Mouse (Mus musculus): Measurements from ENCODE around the gene Tmco5. TPM values are rescaled to one million over a fixed set of nuclear protein-coding genes. Genes with fewer than 3 reads are reported as not detected.

Gene Tmco5
- not detected in 2 replicates for polyA plus RNA-seq (2015; fragmentation: Nextera tagmentation; extraction: Ambion mirVana)

DNA sequence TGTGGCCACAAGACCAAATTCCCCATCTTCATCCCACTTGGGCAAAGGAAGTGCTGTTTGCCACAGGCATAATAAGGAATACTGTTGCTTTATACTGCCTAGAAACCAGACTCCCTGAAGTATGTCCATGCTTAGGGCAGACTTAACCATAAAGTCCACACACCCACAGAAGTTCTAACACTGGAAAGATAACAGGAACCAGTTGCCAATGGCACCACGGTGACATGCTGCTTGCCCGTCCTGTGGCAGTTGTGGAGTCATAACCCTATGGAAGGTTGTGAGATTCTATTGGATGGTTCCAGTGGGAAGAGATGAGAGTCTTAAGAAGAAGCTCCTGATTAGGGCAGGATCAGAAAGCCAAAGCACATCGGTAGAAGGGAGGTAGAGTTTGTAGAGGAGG lies at the start of gene Tmco5:
Tmco5 (plus strand) TSS at position 301 of the 400 bp plus-strand sequence.
- no peak within 1 kb of the TSS for H3K27ac ChIP-seq (ENCODE audit: low read length)
- WGBS = 86% methylated on average over 3 of the region's 3 CpGs

DNA sequence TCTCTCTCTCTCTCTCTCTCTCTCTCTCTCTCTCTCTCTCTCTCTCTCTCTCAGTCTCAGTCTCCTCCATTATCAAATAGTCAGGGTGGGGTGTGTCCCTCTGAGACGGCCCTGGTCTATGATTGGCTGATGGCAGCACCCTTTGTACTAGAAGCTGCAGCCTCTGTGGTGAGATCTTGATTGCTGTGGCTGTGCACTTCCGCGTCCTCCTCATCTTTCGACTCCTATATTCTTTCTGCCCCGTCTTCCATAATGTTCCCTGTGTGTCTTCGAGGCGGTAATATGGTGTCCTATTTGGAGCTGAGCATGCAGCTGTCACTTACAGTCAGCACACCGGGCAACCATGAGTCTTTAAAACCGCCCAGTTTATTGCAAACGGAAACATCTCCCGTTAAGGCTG lies 46.6 kb upstream of the Tmco5 start:
- Histone ChIP-seq H3K9me3 (ENCODE audit: low read length) (no peaks in the 10 kb centered on the region), H3K4me2 (replicated peaks; ENCODE audit: low read depth, low read length) (no peak overlapping the region), H3K27ac (ENCODE audit: low read length) (no peak overlapping the region), H3K4me3 (ENCODE audit: low read depth, low read length) (no peak overlapping the region), H3K27me3 (replicated peaks; ENCODE audit: insufficient read depth, low read length) (no peaks in the 10 kb centered on the region), H3K9ac (replicated peaks; ENCODE audit: low read depth) (no peak overlapping the region), H3K4me1 (ENCODE audit: insufficient read depth, low read depth, low read length) (no peaks in the 10 kb centered on the region), H3K36me3 (ENCODE audit: insufficient read depth, low read length) (no peaks in the 10 kb centered on the region)
- ATAC-seq = no peak
- DNase-seq (ENCODE audit: low spot score) = no peak
- no peak for TF ChIP-seq EP300 (IDR thresholded peaks at IDR 0.05)
- TF ChIP-seq CTCF (IDR thresholded peaks at IDR 0.05) = no peak
- WGBS = 45% methylated on average over 11 of the region's 11 CpGs

More for the DNA sequence above, at the start of gene Tmco5:
- Histone ChIP-seq H3K9me3 (ENCODE audit: low read length) (no peaks in the 10 kb centered on the region), H3K9ac (replicated peaks; ENCODE audit: low read depth) (no peak within 1 kb of the TSS), H3K4me1 (ENCODE audit: insufficient read depth, low read depth, low read length) (no peaks in the 10 kb centered on the region), H3K4me2 (replicated peaks; ENCODE audit: low read depth, low read length) (no peak within 1 kb of the TSS), H3K4me3 (ENCODE audit: low read depth, low read length) (no peak within 1 kb of the TSS), H3K27me3 (replicated peaks; ENCODE audit: insufficient read depth, low read length) (no peaks in the 10 kb centered on the region), H3K36me3 (ENCODE audit: insufficient read depth, low read length) (no peaks in the 10 kb centered on the region)
- DNase-seq (ENCODE audit: low spot score) = no peak
- TF ChIP-seq EP300 (IDR thresholded peaks at IDR 0.05) (no peak), CTCF (IDR thresholded peaks at IDR 0.05) (no peak)
- no peak for ATAC-seq

DNA sequence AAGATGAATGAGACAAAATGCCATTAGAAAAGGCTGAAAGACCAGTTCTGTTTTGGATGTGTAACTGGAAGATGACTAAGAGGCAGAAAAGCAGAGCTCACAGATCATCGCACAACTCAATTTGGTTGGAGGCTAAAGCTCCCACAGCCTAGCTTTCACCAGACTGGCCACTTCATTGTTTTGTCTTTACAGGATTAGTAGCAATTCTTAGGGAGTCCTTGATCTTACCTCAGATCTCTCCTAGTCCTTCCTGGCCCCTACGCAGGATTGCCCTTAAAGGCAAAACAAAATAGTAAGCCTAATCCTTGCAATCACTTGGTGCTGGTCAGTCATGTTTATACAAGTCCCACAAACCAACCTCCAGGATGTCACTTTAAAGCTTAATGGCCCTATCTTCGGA lies 40.7 kb upstream of the Tmco5 start:
- WGBS = 54% methylated on average over 3 of the region's 3 CpGs
- H3K9me3 ChIP-seq (ENCODE audit: low read length) = no peaks in the 10 kb centered on the region
- H3K36me3 ChIP-seq (ENCODE audit: insufficient read depth, low read length) = no peaks in the 10 kb centered on the region
- H3K4me2 ChIP-seq (replicated peaks; ENCODE audit: low read depth, low read length) = no peak overlapping the region
- TF ChIP-seq EP300 (IDR thresholded peaks at IDR 0.05) (no peak), CTCF (IDR thresholded peaks at IDR 0.05) (no peak)
- no peak overlapping the region for H3K27ac ChIP-seq (ENCODE audit: low read length)
- H3K9ac ChIP-seq (replicated peaks; ENCODE audit: low read depth) = no peak overlapping the region
- H3K4me1 ChIP-seq (ENCODE audit: insufficient read depth, low read depth, low read length) = no peaks in the 10 kb centered on the region
- no peaks in the 10 kb centered on the region for H3K27me3 ChIP-seq (replicated peaks; ENCODE audit: insufficient read depth, low read length)
- ATAC-seq (no peak), DNase-seq (ENCODE audit: low spot score) (no peak)
- no peak overlapping the region for H3K4me3 ChIP-seq (ENCODE audit: low read depth, low read length)

DNA sequence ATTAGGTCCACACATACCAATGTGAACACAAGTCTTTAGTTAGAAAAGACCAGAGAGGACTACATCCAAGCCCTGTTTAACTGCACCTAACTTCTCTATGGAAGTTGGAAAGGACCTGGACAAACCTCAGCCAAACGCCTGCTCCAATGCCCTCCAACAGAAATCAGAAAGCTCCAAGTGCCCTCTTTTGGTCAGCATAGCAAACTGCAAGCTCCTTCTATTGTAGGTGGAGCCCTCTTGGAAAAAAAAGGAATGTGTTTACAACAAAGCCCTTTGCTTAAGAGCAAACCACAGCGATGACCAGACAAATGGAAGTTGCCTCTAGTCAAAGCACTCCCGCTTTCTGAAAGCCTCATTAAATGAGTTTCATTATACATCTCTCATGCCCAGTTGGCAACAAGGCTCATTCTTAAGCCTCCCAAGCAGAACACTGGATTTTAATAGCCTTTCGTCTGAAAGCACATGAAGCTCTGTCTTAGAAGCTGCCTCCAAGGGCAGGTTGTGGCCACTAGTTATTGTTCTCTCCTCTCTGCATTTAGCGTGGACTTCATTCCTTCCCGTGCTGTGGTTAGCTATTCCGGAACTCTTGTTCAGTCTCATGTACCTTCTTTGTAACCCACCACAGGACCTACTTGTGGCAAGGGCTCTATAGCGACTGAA lies 39.8 kb upstream of the Tmco5 start:
- Histone ChIP-seq H3K9me3 (ENCODE audit: low read length) (no peaks in the 10 kb centered on the region), H3K4me1 (ENCODE audit: insufficient read depth, low read depth, low read length) (no peaks in the 10 kb centered on the region), H3K27me3 (replicated peaks; ENCODE audit: insufficient read depth, low read length) (no peaks in the 10 kb centered on the region), H3K27ac (ENCODE audit: low read length) (no peak overlapping the region), H3K4me3 (ENCODE audit: low read depth, low read length) (no peak overlapping the region), H3K9ac (replicated peaks; ENCODE audit: low read depth) (no peak overlapping the region), H3K4me2 (replicated peaks; ENCODE audit: low read depth, low read length) (no peak overlapping the region), H3K36me3 (ENCODE audit: insufficient read depth, low read length) (no peaks in the 10 kb centered on the region)
- 47% methylated on average over 8 of the region's 8 CpGs for WGBS
- DNase-seq (ENCODE audit: low spot score) = peak; percentile 88
- no peak for TF ChIP-seq EP300 (IDR thresholded peaks at IDR 0.05)
- TF ChIP-seq CTCF (IDR thresholded peaks at IDR 0.05) = peak; percentile 81
- peak; percentile 57 for ATAC-seq

DNA sequence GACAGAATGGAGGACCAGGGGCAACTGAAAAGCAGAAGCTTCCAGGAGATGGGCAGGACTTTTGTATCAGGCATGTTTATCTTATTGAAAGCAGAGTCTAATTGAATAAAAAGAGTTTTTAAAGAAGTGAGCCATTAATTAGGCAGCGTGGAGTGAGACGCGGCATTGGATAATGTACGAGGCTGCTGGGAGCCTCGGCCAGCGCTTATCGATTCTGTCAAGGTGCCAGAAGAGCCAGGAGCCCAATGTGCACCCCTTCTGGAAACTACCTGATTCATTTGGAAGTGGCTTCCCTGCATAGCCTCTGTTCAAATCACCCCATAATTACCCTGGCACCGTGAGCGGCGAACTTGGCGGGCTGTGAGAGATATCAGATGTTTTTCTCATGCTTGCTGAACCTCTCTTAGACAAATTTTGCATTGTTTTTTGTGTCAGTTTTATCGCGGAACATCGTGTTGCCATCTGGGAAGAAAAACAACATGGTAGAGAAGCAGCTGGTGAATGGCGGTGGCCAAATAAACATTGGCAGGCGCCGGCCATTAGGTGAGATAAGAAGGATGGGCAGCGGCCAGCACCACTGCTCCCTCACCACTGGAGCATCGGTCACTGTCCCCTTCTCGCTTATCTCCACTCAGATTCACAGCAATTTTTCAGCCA lies 28.4 kb upstream of the Tmco5 start:
- Histone ChIP-seq H3K27ac (ENCODE audit: low read length) (no peak overlapping the region), H3K4me2 (replicated peaks; ENCODE audit: low read depth, low read length) (peak overlapping the region; percentile 35), H3K4me3 (ENCODE audit: low read depth, low read length) (0 out of 2 replicates have a peak overlapping the region, but pooled peaks have one; percentile 5), H3K27me3 (replicated peaks; ENCODE audit: insufficient read depth, low read length) (no peaks in the 10 kb centered on the region), H3K36me3 (ENCODE audit: insufficient read depth, low read length) (no peaks in the 10 kb centered on the region), H3K9me3 (ENCODE audit: low read length) (no peaks in the 10 kb centered on the region), H3K4me1 (ENCODE audit: insufficient read depth, low read depth, low read length) (no peaks in the 10 kb centered on the region), H3K9ac (replicated peaks; ENCODE audit: low read depth) (no peak overlapping the region)
- ATAC-seq (no peak), DNase-seq (ENCODE audit: low spot score) (no peak)
- TF ChIP-seq CTCF (IDR thresholded peaks at IDR 0.05) (no peak), EP300 (IDR thresholded peaks at IDR 0.05) (no peak)
- 40% methylated on average over 20 of the region's 20 CpGs for WGBS

DNA sequence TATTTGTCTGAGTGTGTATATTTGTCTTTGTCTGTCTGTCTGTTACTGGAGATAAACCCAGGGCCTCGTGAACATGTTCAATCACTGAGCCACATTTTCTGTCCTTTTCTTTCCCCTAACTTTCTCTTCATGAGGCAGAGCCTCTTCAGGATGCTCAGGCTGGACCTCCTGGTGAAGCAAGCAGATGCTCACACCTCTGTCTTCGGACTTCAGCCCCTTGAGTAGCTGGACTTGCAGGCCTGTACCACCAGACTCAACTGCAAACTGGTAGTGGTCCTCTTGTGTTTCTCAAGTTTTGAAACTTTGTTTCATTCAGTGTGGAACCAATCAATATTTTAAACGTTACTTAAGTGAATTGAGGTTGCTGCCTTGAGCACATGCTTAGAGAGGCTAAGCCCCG lies 27.1 kb upstream of the Tmco5 start:
- ATAC-seq (no peak), DNase-seq (ENCODE audit: low spot score) (no peak)
- H3K27ac ChIP-seq (ENCODE audit: low read length) = no peak overlapping the region
- no peaks in the 10 kb centered on the region for H3K9me3 ChIP-seq (ENCODE audit: low read length)
- no peaks in the 10 kb centered on the region for H3K4me1 ChIP-seq (ENCODE audit: insufficient read depth, low read depth, low read length)
- no peak for TF ChIP-seq CTCF (IDR thresholded peaks at IDR 0.05)
- no peak for TF ChIP-seq EP300 (IDR thresholded peaks at IDR 0.05)
- H3K9ac ChIP-seq (replicated peaks; ENCODE audit: low read depth) = no peak overlapping the region
- no peak overlapping the region for H3K4me3 ChIP-seq (ENCODE audit: low read depth, low read length)
- no peaks in the 10 kb centered on the region for H3K36me3 ChIP-seq (ENCODE audit: insufficient read depth, low read length)
- WGBS = 70% methylated on average over 4 of the region's 4 CpGs
- H3K4me2 ChIP-seq (replicated peaks; ENCODE audit: low read depth, low read length) = no peak overlapping the region
- no peaks in the 10 kb centered on the region for H3K27me3 ChIP-seq (replicated peaks; ENCODE audit: insufficient read depth, low read length)
